In the genomic region with DNA sequence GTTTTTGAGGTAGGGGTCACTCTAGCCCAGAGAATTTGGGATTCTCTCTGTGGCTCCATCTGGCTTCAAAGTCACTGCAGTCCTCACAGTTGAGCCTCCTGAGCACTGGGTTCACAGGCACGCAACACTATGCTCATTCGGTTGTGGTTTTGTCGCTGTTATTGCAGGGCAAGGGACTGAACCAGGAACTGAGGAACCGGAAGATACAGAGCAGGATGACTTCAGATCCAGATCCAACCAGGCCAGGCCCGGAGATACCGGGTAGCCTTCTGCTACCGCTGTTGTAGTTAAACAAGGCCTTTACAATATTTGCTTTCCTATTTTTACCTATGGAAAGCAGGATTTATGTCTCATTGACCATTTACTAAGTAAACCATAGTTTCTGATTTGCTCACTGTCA, we compare ENCODE assay signal across 19 mouse cellular contexts.
"Had no signal": no experiment of that assay in that cellular context is flagged by ENCODE, and none has a peak within 500 bp of the region (broad histone marks: within the 10 kb centered on the region; RNA-seq: fewer than 3 reads in every experiment).

No protein-coding gene starts in this region.

- H3K4me2 ChIP-seq: liver, embryonic 15.5 days; lung, embryonic 15.5 days; midbrain, embryonic 12.5 days; neural tube, embryonic 12.5 days; stomach, embryonic 15.5 days had no signal

- DNase-seq: liver, postnatal 0 days; lung, adult 2 months; lung, postnatal 14 days; lung, postnatal 36 days; midbrain, embryonic 14.5 days; right cerebral cortex, postnatal 14 days; thymus, adult 2 months; thymus, postnatal 25 days; thymus, postnatal 4 days had no signal

- ATAC-seq: liver, postnatal 0 days; lung, postnatal 0 days had no signal

- H3K27me3 ChIP-seq: liver, embryonic 15.5 days; lung, embryonic 15.5 days; megakaryocyte, embryonic 14.5 days; midbrain, embryonic 12.5 days; neural tube, embryonic 12.5 days; stomach, embryonic 15.5 days had no signal

- H3K9me3 ChIP-seq: liver, embryonic 15.5 days; lung, embryonic 15.5 days; megakaryocyte, embryonic 14.5 days; midbrain, embryonic 10.5 days; midbrain, embryonic 12.5 days; neural tube, embryonic 12.5 days; stomach, embryonic 15.5 days had no signal

- H3K27ac ChIP-seq: liver, embryonic 15.5 days; lung, embryonic 15.5 days; macrophage; midbrain, embryonic 10.5 days; midbrain, embryonic 12.5 days; neural tube, embryonic 12.5 days; stomach, embryonic 15.5 days; stomach, postnatal 0 days had no signal

- H3K4me3 ChIP-seq: liver, embryonic 15.5 days; lung, embryonic 15.5 days; megakaryocyte, embryonic 14.5 days; midbrain, embryonic 10.5 days; midbrain, embryonic 12.5 days; neural tube, embryonic 12.5 days; stomach, embryonic 15.5 days had no signal

- H3K4me1 ChIP-seq: liver, embryonic 15.5 days; lung, embryonic 15.5 days; midbrain, embryonic 10.5 days; midbrain, embryonic 12.5 days; neural tube, embryonic 12.5 days; stomach, embryonic 15.5 days had no signal

- H3K9ac ChIP-seq: liver, embryonic 15.5 days; liver, postnatal 0 days; lung, embryonic 15.5 days; midbrain, embryonic 12.5 days; neural tube, embryonic 12.5 days; stomach, embryonic 15.5 days had no signal

- H3K36me3 ChIP-seq: liver, embryonic 15.5 days; lung, embryonic 15.5 days; midbrain, embryonic 10.5 days; midbrain, embryonic 12.5 days; neural tube, embryonic 12.5 days; stomach, embryonic 15.5 days had no signal
